Mouse (Mus musculus): ENCODE results near the gene F11r.

Gene F11r

DNA sequence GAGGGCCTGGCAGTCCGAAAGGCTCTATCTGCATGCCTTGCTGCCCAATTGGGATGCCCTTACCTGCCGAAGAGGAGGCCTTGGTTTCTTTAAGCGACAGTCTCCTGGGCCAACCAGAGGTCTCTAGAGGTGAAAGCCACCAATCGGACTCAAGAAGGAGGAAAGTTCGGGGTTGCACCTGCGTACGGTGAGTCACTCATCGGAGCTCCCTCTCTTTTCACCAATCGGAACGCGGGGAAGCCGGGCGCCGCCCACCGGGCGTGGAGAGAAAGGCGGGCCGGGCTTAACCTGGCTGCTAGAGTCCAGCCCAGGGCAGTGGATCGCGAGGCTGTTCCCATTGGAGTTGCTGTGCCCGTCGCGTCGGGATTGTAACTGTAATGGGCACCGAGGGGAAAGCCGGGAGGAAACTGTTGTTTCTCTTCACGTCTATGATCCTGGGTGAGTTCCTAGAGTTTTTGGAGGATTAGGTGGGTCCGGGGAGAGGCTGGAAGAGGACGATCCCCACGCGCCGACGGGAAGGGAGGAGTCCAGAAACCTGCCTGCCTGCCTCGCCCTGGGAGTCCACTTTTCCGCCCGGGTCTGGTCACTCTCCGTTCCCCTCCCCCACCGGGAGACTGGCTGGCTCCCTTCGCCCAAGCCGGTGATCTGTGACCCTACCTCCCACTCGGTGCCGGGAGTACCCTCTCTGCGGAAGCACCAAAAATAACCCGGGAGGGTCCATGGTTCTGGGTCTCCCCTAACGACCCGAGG is at the start of gene F11r:
TSS of gene F11r (plus strand) at position 272 of the 750 bp plus-strand sequence.
- DNase-seq (ENCODE audit: low read depth, low spot score) = no peak

DNA sequence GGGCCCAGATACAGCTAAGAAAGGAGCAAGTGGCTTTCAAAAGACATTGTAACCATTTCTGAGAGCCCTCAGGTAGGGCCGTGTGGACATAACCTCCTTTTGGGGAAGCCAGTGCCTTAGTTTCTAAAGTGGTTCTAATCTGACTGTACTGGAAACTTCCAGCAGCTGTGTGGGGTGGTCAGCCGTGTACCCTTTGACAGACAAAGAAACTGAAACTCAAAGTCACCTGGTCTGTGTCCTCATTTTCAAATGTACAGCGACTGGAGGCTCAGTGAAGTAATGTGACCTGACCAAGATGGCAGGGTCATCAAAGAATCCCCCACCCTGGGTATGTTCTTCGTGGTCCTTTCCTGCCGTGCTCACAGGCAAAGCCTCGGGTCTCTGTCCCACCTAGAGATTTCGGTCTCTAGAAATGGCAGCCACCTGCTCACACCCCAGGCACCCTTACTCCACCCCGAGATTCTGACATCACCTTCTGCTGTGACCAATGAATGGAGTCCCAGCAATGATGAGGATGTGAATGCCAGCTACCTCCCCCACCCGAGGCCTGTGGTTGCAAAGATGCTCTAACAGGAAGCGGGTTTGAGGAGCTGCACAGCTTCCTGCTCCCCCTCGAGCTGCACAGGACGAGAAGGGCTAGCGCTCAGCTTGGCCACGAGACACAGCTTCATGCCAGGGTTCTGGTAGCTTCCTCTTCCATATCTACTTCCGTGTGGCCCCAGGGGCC is 48.8 kb upstream of the F11r start, which contains the start of gene Arhgap30:
TSS of gene Arhgap30 (plus strand) at position 579 of the 727 bp plus-strand sequence.
- peak; percentile 97 for DNase-seq (ENCODE audit: low read depth, low spot score)

DNA sequence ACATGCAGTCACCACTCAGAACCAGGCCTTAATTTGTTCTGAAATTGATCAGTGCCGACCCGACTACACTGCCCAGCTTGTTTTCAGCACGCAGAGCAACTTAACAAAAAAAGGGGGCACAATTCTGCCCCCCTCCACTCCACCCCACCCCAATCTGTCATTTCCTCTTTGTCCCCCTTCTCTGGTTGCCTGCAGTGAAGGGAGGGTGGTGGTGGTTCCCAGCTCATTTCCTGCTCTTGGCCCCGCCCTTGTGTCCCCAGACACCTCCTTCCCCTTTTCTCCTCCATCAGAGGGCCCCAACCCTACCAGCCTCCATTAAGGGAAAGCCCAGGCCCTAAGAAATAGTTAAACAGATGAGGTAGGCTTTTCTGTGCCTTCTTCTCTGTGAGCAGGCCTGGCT is 47.2 kb upstream of the F11r start:
- peak; percentile 94 for DNase-seq (ENCODE audit: low read depth, low spot score)

DNA sequence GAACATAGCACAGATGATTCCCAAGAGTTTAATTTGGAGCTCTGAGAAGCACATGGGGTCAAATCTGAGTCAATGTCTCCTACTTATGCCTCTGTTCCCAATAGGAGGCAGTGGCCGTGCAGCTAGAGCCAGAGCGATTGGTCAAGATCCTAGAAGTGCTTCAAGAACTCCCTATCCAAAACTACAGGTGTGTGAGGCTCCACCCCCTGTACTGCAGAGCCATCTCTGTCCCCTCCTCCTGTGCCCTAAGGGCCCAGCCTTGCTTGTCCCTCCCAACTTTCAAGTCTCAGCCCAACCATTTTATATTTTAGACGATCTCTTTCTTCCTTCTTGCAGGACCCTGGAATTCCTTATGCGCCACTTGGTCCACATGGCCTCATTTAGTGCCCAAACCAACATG is 35.5 kb upstream of the F11r start:
- no peak for DNase-seq (ENCODE audit: low read depth, low spot score)

DNA sequence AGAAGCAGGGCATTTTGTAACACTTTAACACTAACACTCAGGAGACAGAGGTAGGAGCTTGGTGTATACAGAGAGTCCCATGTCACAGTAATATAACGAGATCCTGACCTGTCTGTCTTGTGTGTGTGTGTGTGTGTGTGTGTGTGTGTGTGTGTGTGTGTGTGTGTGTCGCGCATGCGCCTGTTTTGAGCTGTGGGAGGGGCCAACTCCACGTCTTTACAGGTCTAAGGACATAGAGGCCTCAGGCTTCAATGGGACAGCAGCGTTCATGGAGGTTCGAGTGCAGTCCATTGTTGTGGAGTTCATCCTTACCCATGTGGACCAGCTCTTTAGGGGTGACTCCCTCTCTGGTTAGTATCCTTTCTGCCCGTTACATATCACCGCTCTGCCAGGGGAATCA is 34.3 kb upstream of the F11r start:
- DNase-seq (ENCODE audit: low read depth, low spot score) = no peak

DNA sequence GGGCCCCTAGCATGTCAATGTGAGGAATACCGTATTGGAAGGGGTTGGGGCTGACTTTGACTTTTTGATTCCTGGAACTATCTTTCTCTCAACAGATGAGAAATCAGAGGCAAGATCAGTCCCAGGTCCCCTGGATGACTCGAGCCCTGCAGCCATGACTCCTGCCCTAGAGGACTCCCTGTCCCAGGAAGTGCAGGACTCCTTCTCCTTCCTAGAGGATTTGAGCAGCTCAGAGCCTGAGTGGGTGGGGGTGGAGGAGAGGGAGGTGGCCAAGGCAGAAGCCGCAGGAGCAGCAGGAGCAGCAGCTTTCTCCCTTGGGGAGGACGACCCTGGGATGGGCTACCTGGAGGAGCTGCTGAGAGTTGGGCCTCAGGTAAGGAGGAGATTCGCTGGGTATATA is 30.1 kb upstream of the F11r start:
- DNase-seq (ENCODE audit: low read depth, low spot score) = no peak

DNA sequence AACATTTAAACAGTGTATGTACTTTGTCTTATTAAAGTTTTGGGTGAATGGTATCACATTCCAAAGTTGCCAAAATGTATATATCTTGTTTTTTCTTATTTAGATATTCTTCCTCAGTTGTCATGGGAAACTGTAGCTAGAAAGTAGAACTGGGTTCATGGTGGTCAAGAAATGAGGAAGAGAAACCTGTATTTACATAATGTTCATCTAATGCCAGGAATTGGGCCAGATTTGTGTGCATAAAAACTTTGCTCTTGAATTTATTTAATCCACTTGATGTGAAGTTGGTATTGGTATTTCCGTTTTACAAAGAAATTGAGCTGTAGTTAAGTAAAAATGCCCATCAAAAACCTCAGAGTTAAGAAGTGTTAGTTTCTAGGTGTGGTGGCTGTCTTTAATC is 27.1 kb upstream of the F11r start:
- DNase-seq (ENCODE audit: low read depth, low spot score) = peak; percentile 68

DNA sequence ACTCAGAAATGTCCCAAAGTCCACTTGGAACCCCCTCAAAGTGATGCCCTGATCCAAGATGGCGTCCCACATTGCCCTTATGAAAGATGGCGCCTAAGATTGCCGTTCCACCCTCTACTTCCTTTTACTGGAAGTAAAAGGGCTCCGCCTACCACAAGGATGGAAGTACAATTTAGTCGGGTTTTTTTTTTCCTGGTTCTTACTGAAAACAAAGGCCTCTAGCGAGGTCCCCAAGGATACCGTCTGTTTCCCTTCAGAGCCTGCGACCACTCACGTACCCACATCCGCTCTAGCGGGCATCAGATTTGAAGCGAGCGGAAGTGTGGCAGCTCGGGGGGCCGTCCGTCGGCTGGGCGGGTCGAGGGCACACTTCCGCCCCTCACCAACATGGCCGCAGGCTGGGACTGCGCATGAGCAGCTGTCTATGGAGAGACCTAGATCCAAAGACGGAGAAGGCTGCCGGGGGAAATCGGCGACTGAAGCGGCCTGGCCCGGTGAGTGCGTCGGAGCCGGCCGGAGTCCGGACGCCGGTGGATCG is 26.3 kb upstream of the F11r start, which contains the start of gene Usf1:
TSS of gene Usf1 (plus strand) at position 367 of the 538 bp plus-strand sequence.
- peak; percentile 98 for DNase-seq (ENCODE audit: low read depth, low spot score)

DNA sequence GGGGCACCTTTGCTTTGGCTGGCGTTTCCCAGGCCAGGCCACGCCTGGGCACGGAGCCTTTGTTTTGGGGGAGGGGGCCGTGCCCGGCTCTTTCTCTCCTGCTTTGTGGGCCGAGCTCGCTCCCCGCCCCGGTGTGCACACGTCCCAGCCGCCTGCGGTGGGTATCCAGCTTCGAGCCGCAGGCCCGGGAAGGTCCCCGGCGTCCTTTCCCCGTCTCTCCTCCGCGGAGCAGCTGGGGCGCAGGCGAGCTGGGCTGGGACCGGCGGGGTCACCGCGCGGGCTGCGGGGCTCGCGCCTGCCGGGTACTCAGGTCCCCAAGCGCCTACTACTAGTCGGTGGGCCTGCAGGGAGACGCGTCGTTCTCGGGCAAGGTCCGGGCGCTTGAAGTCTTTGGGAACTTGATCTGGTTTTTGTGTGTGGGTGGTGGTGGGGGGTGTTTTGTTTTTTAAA is 25.8 kb upstream of the F11r start:
- no peak for DNase-seq (ENCODE audit: low read depth, low spot score)

DNA sequence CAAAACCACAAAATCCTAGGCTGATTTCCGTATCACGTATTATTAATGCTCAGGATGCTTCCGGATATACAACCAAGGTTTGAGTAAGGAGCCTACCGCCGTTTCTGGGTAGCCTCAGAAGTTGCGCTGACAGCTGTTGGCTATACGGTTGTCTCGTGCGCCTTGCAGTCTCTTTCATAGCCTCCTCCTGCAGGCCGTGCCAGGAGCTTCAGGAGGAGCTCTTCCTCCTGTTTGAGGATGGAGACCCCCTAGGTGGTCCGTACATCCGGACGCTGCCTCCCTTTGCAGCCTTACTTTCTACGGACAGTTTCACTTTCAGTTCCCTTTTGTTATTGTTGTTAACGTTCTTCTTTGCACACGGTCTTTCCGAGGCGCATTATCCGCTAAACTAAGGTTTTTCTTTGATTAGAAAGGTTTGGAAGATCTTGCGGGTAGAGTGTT is 25.3 kb upstream of the F11r start:
- peak; percentile 86 for DNase-seq (ENCODE audit: low read depth, low spot score)

DNA sequence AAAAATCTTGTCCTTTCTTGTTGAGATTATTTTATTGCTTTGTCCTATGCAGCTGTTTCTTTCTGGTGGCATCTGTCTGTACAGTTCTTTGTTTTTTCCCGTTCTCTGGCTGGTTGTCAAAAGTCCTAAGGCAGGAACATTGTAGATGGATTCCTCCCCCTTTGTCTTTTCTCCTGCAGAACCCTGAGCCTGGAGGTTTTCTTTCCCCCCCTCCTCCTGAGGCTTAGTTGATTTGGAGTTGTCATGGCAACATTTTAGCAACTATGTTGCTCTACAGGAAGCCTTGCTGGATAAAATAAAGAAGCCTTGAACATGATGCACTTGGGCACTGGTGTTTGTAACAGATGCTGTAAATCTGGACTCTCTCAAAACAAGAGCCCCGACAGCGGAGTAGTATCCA is 24.9 kb upstream of the F11r start:
- DNase-seq (ENCODE audit: low read depth, low spot score) = no peak

DNA sequence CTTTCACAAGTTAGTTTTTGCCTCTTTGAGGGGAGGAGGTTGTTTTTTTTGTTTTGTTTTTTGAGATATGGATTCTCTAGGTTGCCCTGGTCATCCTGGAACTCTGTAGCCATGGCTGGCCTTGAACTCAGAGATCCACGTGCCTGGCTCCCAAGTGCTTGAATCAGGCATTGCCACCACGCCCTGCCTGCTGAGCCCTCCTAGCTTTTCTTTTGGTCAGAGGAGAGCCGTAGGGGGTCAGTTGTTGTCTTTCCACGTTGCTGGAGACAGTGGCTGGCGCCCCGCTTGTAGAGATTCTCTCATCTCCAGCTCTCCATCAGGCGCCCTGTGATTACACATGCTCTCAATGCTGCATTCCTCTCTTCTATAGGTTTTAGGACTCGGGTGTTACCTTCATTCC is 23.7 kb upstream of the F11r start:
- DNase-seq (ENCODE audit: low read depth, low spot score) = no peak

DNA sequence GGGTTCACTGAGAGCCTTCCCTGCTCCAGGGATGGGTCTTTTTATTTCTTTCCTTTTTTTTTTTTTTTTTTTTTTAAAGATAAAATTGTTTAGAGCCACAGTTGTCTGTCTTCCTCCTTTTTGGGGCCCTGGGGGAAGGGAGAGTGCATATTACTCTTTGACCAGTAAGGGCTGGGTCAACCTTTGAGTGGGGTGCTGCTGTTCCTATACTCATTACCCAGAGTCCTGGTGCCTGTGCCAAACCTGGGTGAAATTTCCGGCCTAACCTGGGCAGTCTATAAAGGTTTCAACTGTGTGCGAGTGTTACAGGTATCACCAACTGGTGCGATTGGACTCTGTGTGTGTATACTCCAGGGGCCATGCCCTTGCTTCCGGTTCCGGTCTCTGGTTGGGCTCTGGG is 18.7 kb upstream of the F11r start, which contains the start of gene Tstd1:
TSS of gene Tstd1 (plus strand) at position 213 of the 400 bp plus-strand sequence.
- DNase-seq (ENCODE audit: low read depth, low spot score) = no peak

DNA sequence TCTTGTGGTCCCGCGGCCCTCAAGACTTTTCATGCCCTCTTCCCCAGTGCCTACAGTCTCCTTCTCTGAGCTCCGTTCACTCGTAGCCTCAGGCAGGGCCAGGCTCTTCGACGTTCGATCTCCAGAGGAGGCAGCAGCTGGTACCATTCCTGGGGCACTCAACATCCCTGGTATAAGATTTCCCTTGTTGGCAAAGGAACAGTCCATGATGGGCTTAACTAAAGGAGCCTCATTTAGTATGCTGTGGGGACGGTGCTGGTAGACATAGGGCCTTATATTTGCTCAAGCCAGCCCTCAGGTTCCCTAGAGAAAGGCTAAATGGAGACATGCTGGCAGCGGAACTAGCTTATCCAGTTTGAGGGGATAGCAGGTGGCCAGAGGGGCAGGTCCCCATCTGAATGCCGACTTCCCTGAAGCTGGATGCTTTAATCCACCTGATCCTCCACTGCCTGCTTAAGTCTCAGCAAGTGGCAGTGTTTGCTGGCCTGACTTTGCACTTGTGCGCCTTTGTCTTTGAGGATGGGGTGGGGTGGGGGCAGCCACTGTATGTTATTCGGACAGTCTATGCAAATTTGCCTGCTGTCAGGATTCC is 17.9 kb upstream of the F11r start:
- no peak for DNase-seq (ENCODE audit: low read depth, low spot score)

DNA sequence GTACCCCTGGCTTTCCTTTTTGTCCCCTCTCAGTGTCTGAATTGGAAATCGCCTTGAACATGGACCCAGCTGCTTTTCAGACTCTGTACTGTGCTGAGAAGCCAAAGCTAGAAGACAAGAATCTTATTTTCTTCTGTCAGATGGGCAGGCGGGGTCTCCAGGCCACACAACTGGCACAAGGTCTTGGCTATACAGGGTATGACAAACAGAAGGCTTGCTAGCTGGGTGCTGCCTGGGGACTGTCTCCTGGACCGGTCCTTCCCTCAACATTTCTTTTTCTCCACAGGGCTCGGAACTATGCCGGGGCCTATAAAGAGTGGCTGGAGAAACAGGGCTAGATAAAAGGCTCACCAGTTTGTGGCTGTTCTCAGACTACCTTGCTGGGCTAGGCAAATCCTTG is 17.4 kb upstream of the F11r start:
- no peak for DNase-seq (ENCODE audit: low read depth, low spot score)

DNA sequence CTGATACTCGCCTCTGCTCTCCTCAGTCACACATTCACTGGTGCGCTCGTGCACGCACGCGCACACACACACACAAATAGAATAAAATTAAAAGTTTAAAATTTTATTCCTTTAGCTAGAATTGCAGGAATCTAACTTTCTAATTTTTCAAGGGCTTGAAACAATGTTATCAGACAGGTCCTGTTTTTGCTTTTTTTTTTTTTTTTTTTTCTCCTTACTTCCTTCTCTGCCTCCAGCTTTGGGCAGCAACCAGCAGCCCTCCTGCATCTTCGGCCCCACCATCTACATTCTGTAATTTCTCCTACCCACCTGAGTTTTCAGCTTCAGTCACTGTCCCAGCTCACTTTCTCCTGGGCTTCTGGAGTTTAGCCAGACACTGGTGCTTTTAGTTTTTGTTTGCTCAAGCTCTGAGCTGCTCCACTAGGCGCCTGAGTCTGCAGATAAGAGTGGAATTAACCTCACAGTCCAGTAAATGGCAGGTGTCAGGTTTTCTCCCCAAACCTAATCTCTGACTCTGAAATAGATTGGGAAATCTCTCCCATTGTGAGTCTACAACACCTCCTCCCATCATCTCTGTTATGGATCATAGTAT is 14.7 kb upstream of the F11r start:
- DNase-seq (ENCODE audit: low read depth, low spot score) = no peak

DNA sequence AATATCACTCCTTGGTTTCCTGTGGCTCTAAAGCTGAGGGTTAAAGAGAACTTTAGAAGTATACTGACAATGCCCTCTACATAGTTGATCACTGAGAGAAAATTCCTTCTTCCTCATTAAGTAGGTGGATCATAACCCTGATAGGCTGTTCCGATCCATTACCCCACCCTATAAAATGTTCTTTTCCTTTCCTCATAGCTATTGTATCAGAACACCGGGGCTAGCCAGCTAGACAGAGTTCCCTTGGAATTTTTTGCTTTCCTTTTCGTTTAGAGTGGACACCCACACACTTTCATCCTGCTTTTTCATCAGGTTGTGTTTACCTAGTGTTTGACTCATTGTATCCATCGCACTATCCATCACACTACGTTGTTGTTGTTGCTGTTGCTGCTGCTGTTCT is 12.7 kb upstream of the F11r start:
- no peak for DNase-seq (ENCODE audit: low read depth, low spot score)

DNA sequence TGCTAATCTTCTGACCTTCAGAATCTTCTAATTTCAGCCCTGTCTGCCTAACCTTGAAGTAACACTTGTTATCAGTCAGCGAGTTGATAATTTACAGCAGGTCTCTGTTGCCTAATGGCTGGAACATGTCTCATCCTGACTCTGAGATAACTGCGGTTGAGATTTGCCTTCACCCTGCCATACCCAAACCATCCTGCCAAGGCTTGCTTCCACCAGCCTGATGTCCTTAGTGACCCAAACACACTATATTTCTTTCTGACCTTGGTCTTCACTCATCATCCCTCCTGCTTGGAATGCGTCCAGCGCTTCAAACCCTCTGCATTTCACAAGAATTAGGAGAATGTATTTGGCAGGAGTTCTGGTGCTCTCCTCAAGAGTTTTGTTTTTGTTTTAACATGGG is 12.2 kb upstream of the F11r start:
- DNase-seq (ENCODE audit: low read depth, low spot score) = no peak

DNA sequence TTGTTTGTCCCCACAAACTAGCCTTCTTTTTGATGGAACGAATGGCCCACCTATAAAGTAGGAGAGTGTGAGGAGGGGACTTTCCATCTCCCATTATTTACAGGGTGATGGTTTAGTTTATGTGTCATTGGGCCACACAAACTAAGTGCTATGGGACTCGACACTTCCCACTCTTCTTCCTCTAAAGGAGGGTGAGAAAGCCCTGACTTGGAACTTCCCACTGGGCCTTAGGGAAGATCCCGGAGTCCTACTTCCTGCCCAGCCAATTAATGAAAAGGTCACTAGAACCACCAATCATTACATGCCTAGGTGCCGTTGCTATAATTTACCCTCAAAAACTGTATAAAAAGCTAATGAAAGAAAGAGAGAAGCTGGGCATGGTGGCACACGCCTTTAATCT is 5.2 kb upstream of the F11r start:
- no peak for DNase-seq (ENCODE audit: low read depth, low spot score)

DNA sequence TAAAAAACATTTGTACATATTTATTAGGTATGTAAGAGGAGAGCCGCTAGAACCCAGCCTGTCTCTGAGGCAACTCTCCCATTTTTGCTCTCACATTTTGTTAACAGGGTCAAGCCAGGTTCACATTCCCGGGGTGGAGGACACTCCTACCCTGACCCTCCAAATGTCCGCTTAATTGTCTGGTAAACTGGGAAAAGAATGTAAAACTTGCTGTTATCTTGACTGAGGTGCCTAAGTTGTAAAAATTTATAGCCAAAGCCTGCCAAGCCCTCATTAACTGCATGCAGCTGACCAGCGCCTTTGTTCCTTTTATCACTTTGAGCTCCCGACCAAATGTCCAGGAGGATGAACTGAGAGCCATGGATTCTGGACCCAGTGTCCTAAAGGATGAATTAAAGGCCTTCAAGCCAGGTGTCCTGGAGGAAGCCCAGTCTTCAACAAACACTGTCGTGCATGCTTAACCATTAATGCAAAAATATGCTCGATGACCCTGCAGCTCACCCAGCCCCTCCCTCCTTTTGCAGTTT is 2.0 kb upstream of the F11r start:
- DNase-seq (ENCODE audit: low read depth, low spot score) = no peak

DNA sequence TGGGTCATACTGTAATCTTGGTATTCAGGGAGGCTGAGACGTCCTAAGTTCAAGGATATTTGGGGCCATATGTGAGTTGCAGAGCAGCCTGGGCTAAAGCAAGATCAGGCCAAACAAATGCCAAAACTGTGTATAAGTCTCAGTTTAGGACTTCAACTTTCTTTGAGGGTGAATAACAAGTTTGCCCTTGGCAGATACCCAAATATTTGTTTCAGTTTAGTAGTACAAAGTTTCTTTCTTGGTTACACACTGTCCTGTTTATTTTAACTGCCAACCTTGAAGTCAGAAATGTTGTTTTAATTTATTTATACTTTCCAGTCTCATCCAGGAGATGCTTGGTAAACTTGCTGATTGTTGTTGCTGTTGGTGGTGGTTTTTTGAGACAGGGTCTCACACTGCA is 1.4 kb upstream of the F11r start:
- DNase-seq (ENCODE audit: low read depth, low spot score) = no peak
